Mouse (Mus musculus) thymus, postnatal 0 days (tissue): ENCODE measurements at regions not wholly inside any gene's neighbourhood (a gene's known extent, or its start where the extent isn't known, plus 50 kb on each side); places are given as distances from the start of the nearest gene placed in this dataset.
A peak's percentile ranks its signal among the peaks of the same experiment; 100 is the strongest.

Experiments used
- DNase-seq: peaks from one replicate; pipeline ENCODE4 v3.0.0-alpha.2; 2015; ENCODE audit warnings: low spot score

DNA sequence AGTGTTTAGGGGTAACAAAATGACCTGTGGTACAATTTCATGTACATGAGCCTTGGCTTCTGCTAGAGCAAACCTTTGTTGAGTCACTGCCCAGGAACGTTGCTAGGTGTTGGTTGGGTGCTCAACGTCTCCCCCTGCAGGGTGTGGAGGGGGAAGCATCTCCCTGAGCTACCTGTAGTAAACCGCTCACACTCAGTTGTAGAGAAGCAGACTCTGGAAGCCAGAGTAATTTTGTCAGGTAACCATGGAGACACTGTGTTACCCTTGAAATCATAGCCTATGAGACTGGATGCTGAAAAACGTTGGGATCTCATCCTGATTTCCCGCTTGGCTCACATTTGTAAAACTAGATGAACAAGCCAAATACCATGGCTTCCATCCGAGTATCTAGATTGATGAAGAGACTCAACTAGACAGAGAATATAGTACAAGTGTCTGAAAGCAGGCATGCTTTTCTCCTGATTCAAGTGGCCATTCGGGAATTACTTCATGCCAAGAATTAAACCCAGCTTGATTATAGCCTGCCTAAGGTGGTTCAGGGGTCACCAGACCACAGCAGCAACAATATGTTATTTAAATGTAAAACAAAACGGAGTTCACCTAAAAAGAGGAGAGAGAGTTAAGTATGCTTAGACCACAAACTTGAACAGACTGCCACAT lies 63.7 kb upstream of the Ctla4 start:
- DNase-seq = peak; percentile 80

DNA sequence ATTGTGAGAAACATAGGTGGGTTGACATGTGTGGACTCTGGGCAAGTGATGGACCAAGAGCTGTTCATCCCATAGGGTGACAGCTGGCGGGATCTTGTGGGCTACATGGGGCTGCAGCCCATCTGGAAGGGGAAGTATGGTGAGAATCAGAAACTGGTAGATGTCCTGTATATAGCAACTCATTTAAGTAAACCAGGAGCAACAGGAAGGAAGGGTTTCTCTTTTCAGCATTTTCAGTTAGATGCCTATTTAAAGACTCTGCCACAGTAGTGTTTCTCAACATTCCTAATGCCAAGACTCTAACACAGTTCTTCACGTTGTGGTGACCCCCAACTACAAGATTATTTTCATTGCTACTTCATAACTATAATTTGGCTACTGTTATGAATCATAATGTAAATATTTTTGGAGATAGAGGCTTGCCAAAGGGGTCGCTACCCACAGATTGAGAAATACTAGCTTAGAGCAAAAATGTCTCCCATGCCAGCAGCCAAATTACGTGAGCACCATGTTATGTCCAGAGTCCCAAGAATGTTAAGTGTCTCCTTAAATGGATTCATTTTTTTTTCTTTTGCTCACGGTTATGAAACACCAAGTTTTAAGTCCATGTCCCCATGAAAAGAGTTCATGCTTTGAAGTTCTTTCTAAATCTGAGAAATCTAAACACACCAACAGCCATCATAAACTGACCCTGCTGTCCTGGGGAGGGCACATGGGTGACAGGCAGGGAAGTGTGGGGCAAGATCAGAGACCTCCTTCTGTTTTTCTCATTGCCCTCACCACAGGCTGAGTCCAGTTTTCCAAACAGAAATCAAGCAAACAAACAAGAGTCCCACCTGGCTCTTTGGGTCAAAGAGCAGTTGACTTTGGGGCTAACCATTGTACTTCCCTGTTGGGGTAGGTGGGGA lies 62.3 kb upstream of the Ctla4 start:
- DNase-seq = no peak

DNA sequence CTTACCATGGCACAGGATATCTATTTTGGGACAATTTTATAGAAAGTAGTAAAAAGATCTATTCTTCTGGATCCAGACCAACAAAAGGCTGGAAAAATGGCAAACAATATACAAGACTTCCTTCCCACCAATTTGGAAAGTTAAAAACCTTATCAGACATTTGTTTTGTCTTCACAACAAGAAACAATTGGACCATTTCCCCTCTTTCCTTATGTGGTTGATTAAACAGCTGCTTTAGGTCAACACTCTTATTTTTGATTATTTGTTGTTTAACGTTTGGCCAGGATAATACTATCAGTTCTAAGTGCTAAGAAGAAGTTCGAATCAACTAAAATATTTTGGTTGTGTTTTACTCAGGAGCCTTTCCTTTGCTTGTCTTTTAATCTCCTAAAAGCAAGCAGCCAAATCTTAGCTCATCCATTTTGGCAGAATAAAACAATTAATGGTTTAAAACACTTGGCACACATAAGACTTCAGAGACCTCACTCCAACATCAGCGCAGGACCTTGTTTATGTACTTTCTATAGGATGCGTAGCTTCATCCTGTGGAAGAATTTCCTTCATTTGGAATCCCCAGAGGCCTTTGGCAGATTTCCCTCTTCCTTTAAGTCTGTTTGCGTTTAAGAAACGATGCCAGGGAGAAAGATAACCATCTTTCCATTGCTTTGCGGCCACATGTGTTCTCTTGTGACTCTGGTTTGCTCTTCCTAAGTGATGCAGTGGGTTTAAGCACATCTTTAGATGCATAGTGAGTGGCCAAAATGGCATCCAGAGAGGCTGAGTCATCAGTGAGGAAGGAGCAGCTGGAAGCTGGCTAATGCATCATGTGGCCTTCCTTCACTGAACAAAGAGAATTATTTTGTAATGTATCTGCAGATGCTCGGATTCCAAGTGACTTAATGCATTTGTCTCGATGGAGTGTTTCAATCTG lies 61.3 kb upstream of the Ctla4 start:
- DNase-seq = no peak

DNA sequence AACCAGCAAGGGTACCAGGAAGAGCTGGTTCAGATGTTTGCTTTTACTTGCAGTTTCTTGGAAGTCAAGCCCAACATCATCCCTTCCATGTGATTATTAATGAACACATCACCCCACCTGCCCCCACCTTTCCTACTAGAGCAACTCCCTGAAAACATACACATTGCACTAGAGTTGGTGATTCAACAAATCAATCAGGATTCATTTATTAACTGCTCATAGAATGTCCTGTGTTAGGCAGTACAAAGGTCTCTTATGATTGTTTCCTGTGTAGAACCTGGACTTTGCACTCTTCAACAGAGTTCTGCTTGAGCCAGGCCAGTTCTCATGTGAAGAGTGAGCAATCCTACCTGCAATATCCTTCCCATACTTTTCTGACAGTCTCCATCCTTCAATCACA lies 59.8 kb upstream of the Ctla4 start:
- DNase-seq = no peak

DNA sequence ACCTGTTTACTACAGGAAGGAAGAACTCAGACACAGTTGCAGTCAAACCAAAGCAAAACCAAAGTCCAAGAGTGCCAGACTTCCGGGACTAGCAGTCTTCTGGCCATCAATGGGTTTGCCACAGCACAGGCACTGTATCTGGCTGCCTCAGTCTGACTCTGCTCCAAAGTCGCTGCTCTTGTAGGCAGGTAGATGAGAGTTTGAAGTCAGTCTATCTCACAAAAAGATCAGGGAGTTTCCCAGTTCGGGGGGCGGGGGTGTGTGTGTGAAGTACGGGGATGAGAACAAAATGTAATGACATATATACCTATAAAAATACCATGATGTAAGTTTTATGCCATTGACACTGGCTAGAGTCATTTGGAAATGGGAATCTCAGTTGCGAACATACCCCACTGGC lies 58.6 kb upstream of the Ctla4 start:
- DNase-seq = no peak

DNA sequence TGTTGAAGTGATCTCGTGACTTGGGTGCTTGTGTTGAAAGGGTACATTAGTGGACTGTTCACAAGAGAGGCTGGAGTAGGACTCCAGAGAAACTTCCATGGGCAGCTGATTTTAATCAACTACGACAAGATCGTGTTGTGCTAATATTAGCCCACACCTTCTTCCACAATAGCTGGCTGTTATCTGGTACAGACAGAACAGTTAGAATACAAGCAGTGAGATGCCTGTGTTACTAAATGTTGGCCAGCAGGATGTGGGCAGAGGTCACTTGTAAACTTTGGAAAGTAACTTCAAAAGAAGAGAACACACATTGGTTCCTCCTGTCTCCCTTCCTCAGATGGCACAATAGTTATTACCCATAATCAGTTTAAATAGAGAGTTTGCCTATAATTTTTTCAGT lies 57.0 kb upstream of the Ctla4 start:
- no peak for DNase-seq

DNA sequence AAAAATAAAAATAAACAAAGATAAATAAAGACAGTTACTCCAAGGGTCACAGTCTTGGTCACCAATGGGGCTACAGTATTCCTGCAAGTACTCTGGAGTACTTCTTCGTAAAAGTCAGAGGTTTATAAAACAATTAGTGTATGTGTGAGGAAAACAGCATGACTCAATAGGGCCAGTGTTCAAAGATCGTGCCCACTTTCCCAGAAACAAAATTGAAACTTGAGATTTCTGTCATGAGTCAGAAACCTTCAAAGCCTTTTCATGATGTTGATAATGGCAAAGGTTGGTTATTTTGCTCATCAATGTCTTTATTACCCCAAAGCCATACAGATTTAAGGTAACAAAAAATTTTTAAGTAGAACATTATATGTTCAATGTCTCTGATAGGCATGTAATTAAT lies 53.1 kb upstream of the Ctla4 start:
- no peak for DNase-seq
